Mouse (Mus musculus) testis, adult 10 weeks (tissue): ENCODE results near the gene Sez6l. TPM values are rescaled to one million over a fixed set of nuclear protein-coding genes. Genes with fewer than 3 reads are reported as not detected.

Source experiments
- polyA plus RNA-seq: library from polyadenylated mRNA; stranded (reverse); fragments of 350-450 nt; fragmentation: Illumina TruSeq; extraction: RNeasy Lipid Tissue Mini Kit (QIAGEN cat#74804); gene quantifications from one replicate; pipeline ENCODE4 v1.2.3, GENCODE M21; 2014; ENCODE audit warnings: low read depth, low replicate concordance

The Sez6l gene
- polyA plus RNA-seq: 0.59 TPM

GRCm38 (mm10) chr5:112576993-112577670, at the start of gene Sez6l:
Sez6l (minus strand) TSS chr5:112577185.

GRCm38 (mm10) chr5:112448747-112449440, 128.1 kb downstream of the Sez6l start, which contains the start of gene Gm6588:
Gm6588 (plus strand) TSS chr5:112449426.

DNA sequence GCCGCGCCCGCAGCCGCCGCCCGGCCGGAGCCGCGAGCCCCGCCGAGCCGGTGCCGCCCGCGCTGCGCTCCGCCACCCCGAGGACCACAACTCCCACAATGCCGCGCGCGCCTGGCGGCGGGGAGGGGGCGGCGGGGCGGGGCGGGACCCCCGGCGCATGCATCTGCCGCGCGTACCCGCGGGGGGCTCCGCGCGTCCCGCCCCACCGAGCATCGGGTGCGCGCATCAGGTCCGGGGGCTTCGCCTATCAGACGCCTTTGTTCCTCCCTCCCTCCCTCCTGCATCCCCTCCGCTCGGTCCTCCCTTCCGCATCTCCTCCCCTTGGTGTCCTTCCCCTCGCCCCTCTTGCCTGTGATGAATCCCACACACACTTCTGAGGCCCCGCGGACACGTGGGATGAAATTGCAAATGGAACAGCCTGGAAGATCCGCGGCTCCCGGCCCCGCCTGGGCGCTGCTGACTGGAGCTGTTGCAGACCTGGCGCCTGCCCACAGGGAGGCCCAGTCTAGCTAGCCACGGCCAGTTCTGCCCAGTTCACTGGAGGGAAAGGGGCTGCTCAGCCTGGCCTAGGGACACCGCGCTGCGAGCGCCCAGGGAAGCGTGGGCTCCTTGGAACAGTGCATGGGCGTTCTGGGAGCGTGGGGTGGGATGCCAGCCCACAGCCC, 182.1 kb downstream of the Sez6l start, which contains the start of gene Asphd2:
Gene Asphd2, minus strand, starts transcription at position 88 of the 665 bp plus-strand sequence.

Other genes starting within 250 kb of the Sez6l start
- gene Srrd, start 234.1 kb downstream of the Sez6l start, polyA plus RNA-seq: 5.8 TPM
- gene Hps4, start 234.1 kb downstream of the Sez6l start, polyA plus RNA-seq: 71.4 TPM
- gene Gm6583, start 221.2 kb downstream of the Sez6l start, polyA plus RNA-seq: 1.6 TPM
- gene Asphd2, start 182.3 kb downstream of the Sez6l start, polyA plus RNA-seq: not detected
- gene Gm6588, start 127.8 kb downstream of the Sez6l start, polyA plus RNA-seq: 13.0 TPM